Mouse (Mus musculus) stomach, embryonic 15.5 days (tissue): ENCODE measurements around the gene Siva1. TPM values are rescaled to one million over a fixed set of nuclear protein-coding genes. Genes with fewer than 3 reads are reported as not detected.

Source experiments
- ATAC-seq: fragments of 200-750 bp; cut with Nextera tagmentation; 2 replicates; pipeline ENCODE4 v1.8.0; 2017; ENCODE audit warnings: low read depth, moderate number of reproducible peaks, moderate TSS enrichment; ENCODE audit not compliant: insufficient read depth, low FRiP score
- H3K27ac ChIP-seq: fragments of 300-500 bp; sonication (generic); 2 replicates; pipeline ENCODE4 v1.5.1; 2015; ENCODE audit warnings: mild to moderate bottlenecking, inconsistent platforms
- H3K27me3 ChIP-seq: fragments of 300-500 bp; sonication (generic); replicated peaks from 2 replicates; pipeline ENCODE4 v1.6.1; 2015; ENCODE audit warnings: inconsistent platforms
- H3K36me3 ChIP-seq: fragments of 300-500 bp; sonication (generic); 2 replicates; pipeline ENCODE4 v1.6.1; 2015; ENCODE audit warnings: inconsistent platforms
- H3K4me1 ChIP-seq: fragments of 300-500 bp; sonication (generic); 2 replicates; pipeline ENCODE4 v1.6.1; 2015; ENCODE audit warnings: inconsistent platforms
- H3K4me2 ChIP-seq: fragments of 300-500 bp; sonication (generic); 2 replicates; pipeline ENCODE4 v1.6.1; 2015; ENCODE audit warnings: mild to moderate bottlenecking, inconsistent platforms
- H3K4me3 ChIP-seq: fragments of 300-500 bp; sonication (generic); replicated peaks from 2 replicates; pipeline ENCODE4 v1.5.1; 2015; ENCODE audit warnings: inconsistent platforms
- H3K9ac ChIP-seq: fragments of 300-500 bp; sonication (generic); 2 replicates; pipeline ENCODE4 v1.6.1; 2015; ENCODE audit warnings: inconsistent platforms
- H3K9me3 ChIP-seq: fragments of 300-500 bp; sonication (generic); 2 replicates; pipeline ENCODE4 v1.6.1; 2016; ENCODE audit warnings: inconsistent platforms
- WGBS: fragments of 180-500 bp; shearing (Covaris S2); methylation state at CpG from one replicate; pipeline ENCODE4 v1.1.7; 2015; 5-methylcytosine and 5-hydroxymethylcytosine counted together
- microRNA-seq: library from miRNA; unstranded; fragments of <30 nt; microRNA quantifications from one replicate; pipeline ENCODE4, GENCODE M21; 2016
- polyA plus RNA-seq: library from polyadenylated mRNA; unstranded; fragments of >200 nt; fragmentation: Nextera tagmentation; extraction: Ambion mirVana; gene quantifications from 2 replicates; pipeline ENCODE4 v1.2.1, GENCODE M21; 2015

Gene Siva1
- polyA plus RNA-seq, 1 experiment from 2014 or later = 214 TPM

- 0 out of 2 replicates have a peak, but pooled peaks cover 3% of the 10 kb centered on the region for H3K27me3 ChIP-seq
- peaks cover 22% of the 10 kb centered on the region for H3K4me1 ChIP-seq
- H3K9ac ChIP-seq = no peak overlapping the region
- H3K4me2 ChIP-seq = no peak overlapping the region
- H3K27ac ChIP-seq = no peak overlapping the region
- WGBS = 73% methylated on average over 3 of the region's 3 CpGs
- no peaks in the 10 kb centered on the region for H3K9me3 ChIP-seq
- no peak for ATAC-seq
- H3K36me3 ChIP-seq = no peaks in the 10 kb centered on the region
- no peak overlapping the region for H3K4me3 ChIP-seq
Measured at GRCm38 (mm10) chr12:112696806-112697425, 52.4 kb downstream of the Siva1 start.

Small RNAs within 50 kb of the gene (microRNA-seq; reads per million reads assigned to microRNA genes)
- gene Mir6939 = 1.7 reads per million

Other genes starting within 250 kb of the Siva1 start
- 0.18 and 0.21 TPM in 2 replicates for gene A530016L24Rik, start 155.2 kb upstream of the Siva1 start, polyA plus RNA-seq
- 2.7 TPM in 2 replicates for gene Tmem179, start 127.9 kb upstream of the Siva1 start, polyA plus RNA-seq
- gene Inf2, start 55.9 kb upstream of the Siva1 start, polyA plus RNA-seq = 4.3 and 4.4 TPM in 2 replicates
- gene Adssl1, start 24.6 kb upstream of the Siva1 start, polyA plus RNA-seq = 4.3 and 4.4 TPM in 2 replicates
- gene Akt1, start 30.2 kb downstream of the Siva1 start, polyA plus RNA-seq = 161 and 170 TPM in 2 replicates
- 9.3 and 10.8 TPM in 2 replicates for gene Zbtb42, start 34.1 kb downstream of the Siva1 start, polyA plus RNA-seq
- gene Cep170b, start 75.8 kb downstream of the Siva1 start, polyA plus RNA-seq = 24.3 and 24.6 TPM in 2 replicates
- gene Pld4, start 116.0 kb downstream of the Siva1 start, polyA plus RNA-seq = 14.5 and 16.8 TPM in 2 replicates
- 3.8 and 4.7 TPM in 2 replicates for gene Ahnak2, start 158.0 kb downstream of the Siva1 start, polyA plus RNA-seq
- 6.1 and 7.0 TPM in 2 replicates for gene Clba1, start 164.3 kb downstream of the Siva1 start, polyA plus RNA-seq
- gene Cdca4, start 184.7 kb downstream of the Siva1 start, polyA plus RNA-seq = 97.0 and 100 TPM in 2 replicates
- gene Gpr132, start 223.5 kb downstream of the Siva1 start, polyA plus RNA-seq = 0.33 and 0.41 TPM in 2 replicates